Mouse (Mus musculus) heart, adult 2 months (tissue): ENCODE measurements around the gene Stag1.

Experiments used
- CTCF ChIP-seq: fragments of 200-600 bp; IDR thresholded peaks from 2 replicates; pipeline ENCODE4 v1.8.1; 2022; ENCODE audit warnings: antibody characterized with exemption, mild to moderate bottlenecking, moderate library complexity
- POLR2A ChIP-seq: fragments of 200-500 bp; IDR thresholded peaks from 2 replicates; pipeline ENCODE4 v1.6.1; 2011; ENCODE audit warnings: mild to moderate bottlenecking, low read depth, low read length, control low read depth; ENCODE audit not compliant: insufficient read depth

GRCm38 (mm10) chr9:100942042-100942441, 344.4 kb downstream of the Stag1 start:
- TF ChIP-seq CTCF (no peak), POLR2A (no peak)
